Mouse (Mus musculus): Measurements from ENCODE around the gene Med20.

Med20 gene

DNA sequence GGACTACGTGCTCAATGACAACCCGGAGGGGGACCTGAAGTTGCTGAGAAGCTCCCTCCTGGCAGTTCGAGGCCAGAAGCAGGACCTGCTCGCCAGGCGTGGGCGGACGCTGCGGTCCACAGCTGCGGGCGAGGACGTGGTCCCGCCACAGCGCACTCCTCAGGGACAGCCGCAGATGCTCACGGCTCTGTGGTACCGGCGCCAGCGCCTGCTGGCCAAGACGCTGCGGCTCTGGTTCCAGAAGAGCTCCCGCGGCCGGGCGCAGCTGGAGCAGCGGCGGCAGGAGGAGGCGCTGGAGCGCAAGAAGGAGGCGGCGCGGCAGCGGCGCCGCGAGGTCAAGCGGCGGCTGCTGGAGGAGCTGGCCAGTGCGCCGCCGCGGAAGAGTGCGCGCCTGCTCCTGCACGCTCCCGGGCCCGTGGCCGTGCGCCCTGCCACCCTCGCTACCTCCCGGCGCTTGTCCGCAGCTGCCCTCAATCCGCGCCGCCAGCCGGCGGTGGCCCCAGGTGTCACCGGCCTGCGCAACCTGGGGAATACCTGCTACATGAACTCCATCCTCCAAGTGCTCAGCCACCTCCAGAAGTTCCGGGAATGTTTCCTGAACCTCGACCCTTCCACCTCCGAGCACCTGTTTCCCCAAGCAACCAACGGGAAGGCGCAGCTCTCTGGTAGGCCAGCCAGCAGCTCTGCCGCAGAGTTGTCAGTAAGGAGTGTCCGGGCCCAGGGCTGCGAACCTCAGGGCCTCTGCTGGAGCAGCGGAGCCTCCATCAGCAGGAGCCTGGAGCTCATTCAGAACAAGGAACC, 61.1 kb downstream of the Med20 start:
- in situ Hi-C loops (cut with MboI, MseI) = no loop called here

Measured in T-helper 1 cell (primary cell).